Mouse (Mus musculus) cortical plate, adult 2 months (tissue): ENCODE results near the gene Akirin1.

ENCODE experiments used
- CTCF ChIP-seq: fragments of 200-500 bp; IDR thresholded peaks from 2 replicates; pipeline ENCODE4 v1.5.1; 2011; ENCODE audit warnings: mild to moderate bottlenecking, control low read depth, low read length; ENCODE audit not compliant: insufficient read depth; ENCODE audit errors: extremely low read depth
- POLR2A ChIP-seq: fragments of 200-500 bp; IDR thresholded peaks from 2 replicates; pipeline ENCODE4 v1.6.1; 2011; ENCODE audit warnings: mild to moderate bottlenecking, low read length, control low read depth; ENCODE audit not compliant: insufficient read depth; ENCODE audit errors: extremely low read depth

- TF ChIP-seq CTCF (no peak), POLR2A (no peak)
These were observed 28.4 kb downstream of the Akirin1 start for GRCm38 (mm10) chr4:123721761-123722160.
